Mouse (Mus musculus): ENCODE data around the gene Prss43.
"Not testable (repeated sequence)": the region's sequence is repeated elsewhere in the genome, so short reads cannot be mapped to it uniquely, and the experiment has no call there.

GRCm38 (mm10) chr9:110820546-110820945 is 5.9 kb upstream of the Prss43 start:
- TF ChIP-seq CTCF (IDR thresholded peaks at IDR 0.05; ENCODE audit: borderline replicate concordance, insufficient read depth, low read depth, low read length); POLR2A (IDR thresholded peaks at IDR 0.05; ENCODE audit: borderline replicate concordance, insufficient read depth, low read length): not testable (repeated sequence)
